Comparison of ENCODE assay signal across 7 mouse cellular contexts in genomic region chr19:32466478-32466877, GRCm38 (mm10). TPM values are rescaled to one million over a fixed set of nuclear protein-coding genes. Genes with fewer than 3 reads are reported as not detected.
DNase-seq lines count a peak whose midpoint lies in the region; ATAC-seq and TF ChIP-seq lines count a peak whose summit lies in the region.

TSS of gene Rpl9-ps6 (minus strand) at chr19:32466578.

- no peak for TF ChIP-seq EP300 in CH12.LX (IDR thresholded peaks at IDR 0.05; ENCODE audit: low read length)

- H3K79me2 ChIP-seq in CH12.LX (replicated peaks; ENCODE audit: control insufficient read depth, extremely low read depth, insufficient read depth, poor library complexity, severe bottlenecking), result no peaks in the 10 kb centered on the region

- in situ Hi-C loops in CH12.LX (cut with MboI; ENCODE audit: low pct_ligation_motif_present, low pct_unique_long_range_greater_than_20kb, low sequenced_read_pairs), result no loop called here

- H3K36me3 ChIP-seq in CH12.LX (replicated peaks in 1 of 2; ENCODE audit: control insufficient read depth in 1 of 2, insufficient read depth in 1 of 2, low read length in 1 of 2), result no peaks in the 10 kb centered on the region
- H3K36me3 ChIP-seq in hindbrain, embryonic 16.5 days (ENCODE audit: control insufficient read depth, insufficient read depth, low read length), result no peaks in the 10 kb centered on the region

- H3K27me3 ChIP-seq in CH12.LX (replicated peaks), result no peaks in the 10 kb centered on the region
- no peaks in the 10 kb centered on the region for H3K27me3 ChIP-seq in hindbrain, embryonic 16.5 days (replicated peaks; ENCODE audit: control insufficient read depth, insufficient read depth, low read length)

- dilution Hi-C loops in CH12.LX (cut with MboI; ENCODE audit: extremely low pct_ligation_motif_present, extremely low pct_unique_long_range_greater_than_20kb, low sequenced_read_pairs), result no loop called here

- WGBS in hindbrain, embryonic 16.5 days, result 75% methylated on average over 5 of the region's 6 CpGs

- H3K4me1 ChIP-seq in CH12.LX (ENCODE audit: control insufficient read depth in 1 of 2, insufficient read depth in 2 of 2), result peaks cover 2 to 4% of the 10 kb centered on the region in 2 experiments; a peak in 1 of 4 replicates
- H3K4me1 ChIP-seq in hindbrain, embryonic 16.5 days (ENCODE audit: control insufficient read depth, insufficient read depth, low read depth, low read length), result no peaks in the 10 kb centered on the region

- no peak for ATAC-seq in hindbrain, embryonic 16.5 days
- no peak for ATAC-seq in megakaryocyte, adult 5-6 weeks (ENCODE audit: poor library complexity, severe bottlenecking)

- H3K9me3 ChIP-seq in CH12.LX (replicated peaks; ENCODE audit: low read length), result no peaks in the 10 kb centered on the region
- no peaks in the 10 kb centered on the region for H3K9me3 ChIP-seq in hindbrain, embryonic 16.5 days (ENCODE audit: control insufficient read depth, low read length)

- TF ChIP-seq RAD21 in CH12.LX (IDR thresholded peaks at IDR 0.05; ENCODE audit: low read depth, low read length), result no peak

- no peak within 1 kb of the TSS for H3K27ac ChIP-seq in CH12.LX (ENCODE audit: insufficient read depth, low read depth)
- no peak within 1 kb of the TSS for H3K27ac ChIP-seq in gastrocnemius, adult 2 months
- H3K27ac ChIP-seq in hindbrain, embryonic 16.5 days (ENCODE audit: low read depth, low read length), result no peak within 1 kb of the TSS

- H3K4me2 ChIP-seq in CH12.LX (ENCODE audit: insufficient read depth, low read depth, poor library complexity, severe bottlenecking), result no peak within 1 kb of the TSS
- no peak within 1 kb of the TSS for H3K4me2 ChIP-seq in hindbrain, embryonic 16.5 days (ENCODE audit: low read length)

- intact Hi-C loops in gastrocnemius, adult 2 months (cut with DNase I), result no loop called here

- TF ChIP-seq CTCF in CH12.LX (conservative IDR thresholded peaks at IDR 0.05 in 1 of 2, IDR thresholded peaks at IDR 0.05 in 1 of 2; ENCODE audit: low read depth in 2 of 2, low read length in 2 of 2), result no peak
- no peak for TF ChIP-seq CTCF in gastrocnemius, adult 2 months (IDR thresholded peaks at IDR 0.05)

- no peak for TF ChIP-seq POLR2A in CH12.LX (IDR thresholded peaks at IDR 0.05; ENCODE audit: low read depth, low read length)

- H3K9ac ChIP-seq in CH12.LX (ENCODE audit: insufficient read depth, low read depth), result no peak within 1 kb of the TSS
- no peak within 1 kb of the TSS for H3K9ac ChIP-seq in hindbrain, embryonic 16.5 days (ENCODE audit: low read depth, low read length)

- no peak within 1 kb of the TSS for H3K4me3 ChIP-seq in CH12.LX (replicated peaks in 1 of 3; ENCODE audit: low read depth in 2 of 3, low read length in 2 of 3, poor library complexity in 1 of 3)
- no peak within 1 kb of the TSS for H3K4me3 ChIP-seq in gastrocnemius, adult 2 months
- H3K4me3 ChIP-seq in hindbrain, embryonic 16.5 days (ENCODE audit: low read length), result no peak within 1 kb of the TSS

- DNase-seq in CH12.LX (ENCODE audit: extremely low read depth) (no peak), adipocyte (ENCODE audit: low spot score) (no peak)
- DNase-seq in adrenal gland, adult 8-10 months, result no peak
- DNase-seq in gastrocnemius, adult 2 months, result no peak
- no peak for DNase-seq in retina, embryonic 14.5 days (ENCODE audit: low spot score)

TF ChIP-seq in CH12.LX, 34 proteins besides CTCF, POLR2A, EP300 and RAD21:
- TF ChIP-seq CHD1 (IDR thresholded peaks at IDR 0.05; ENCODE audit: low read depth, low read length), result no peak
- no peak for TF ChIP-seq CHD2 (IDR thresholded peaks at IDR 0.05; ENCODE audit: low read length)
- TF ChIP-seq ZC3H11A (IDR thresholded peaks at IDR 0.05; ENCODE audit: low read depth, low read length), result no peak
- no peak for TF ChIP-seq JUND (conservative IDR thresholded peaks at IDR 0.05; ENCODE audit: low read depth, low read length)
- TF ChIP-seq ELF1 (IDR thresholded peaks at IDR 0.05; ENCODE audit: low read depth, low read length), result no peak
- no peak for TF ChIP-seq UBTF (IDR thresholded peaks at IDR 0.05; ENCODE audit: low read depth, low read length)
- no peak for TF ChIP-seq HCFC1 (IDR thresholded peaks at IDR 0.05; ENCODE audit: low read depth, low read length)
- no peak for TF ChIP-seq KAT2A (IDR thresholded peaks at IDR 0.05; ENCODE audit: insufficient replicate concordance, low read length)
- no peak for TF ChIP-seq IRF4 (IDR thresholded peaks at IDR 0.05; ENCODE audit: low read depth, low read length)
- no peak for TF ChIP-seq NRF1 (IDR thresholded peaks at IDR 0.05; ENCODE audit: low read depth, low read length)
- TF ChIP-seq NELFE (IDR thresholded peaks at IDR 0.05; ENCODE audit: low read depth, low read length), result no peak
- no peak for TF ChIP-seq ZKSCAN1 (IDR thresholded peaks at IDR 0.05; ENCODE audit: borderline replicate concordance, low read depth, low read length)
- no peak for TF ChIP-seq MAZ (IDR thresholded peaks at IDR 0.05; ENCODE audit: low read depth, low read length)
- no peak for TF ChIP-seq E2F4 (IDR thresholded peaks at IDR 0.05; ENCODE audit: insufficient replicate concordance, low read depth, low read length)

RNA-seq across cellular contexts. Expression of gene Rpl9-ps6, which starts in this region (rescaled TPM):
- total RNA-seq in CH12.LX (2012; rRNA removed) (132 and 145 TPM in 2 replicates), CH12.LX (2014; rRNA removed) (772 and 843 TPM in 2 replicates)
- polyA plus RNA-seq in CH12.LX (2012; ENCODE audit: insufficient read length, low read depth), result 149 and 309 TPM in 2 replicates
- total RNA-seq in adrenal gland, adult 8-10 months (2022), result 10 to 100 TPM; 44.4 to 58.7 (median 53.0) TPM
- total RNA-seq in gastrocnemius, adult 2 months (2021), result 10 to 100 TPM; 27.1 to 36.4 TPM
- 40.2 and 76.1 TPM in 2 replicates for polyA plus RNA-seq in hindbrain, embryonic 16.5 days (2015; fragmentation: Nextera tagmentation; extraction: Ambion mirVana)
- 134 and 153 TPM in 2 replicates for total RNA-seq in megakaryocyte, adult 5-6 weeks (2015)
- total RNA-seq in megakaryocyte, adult 5-6 weeks (2017), result 50.9 and 68.5 TPM in 2 replicates
